Mouse (Mus musculus) heart, adult 11 months (tissue): ENCODE data around the gene Wrnip1.

Experiments used
- DNase-seq: peaks from one replicate; pipeline ENCODE4 v3.0.0; 2022

Gene Wrnip1

GRCm38 (mm10) chr13:32801693-32802221 lies at the start of gene Wrnip1:
Gene Wrnip1 (plus strand): TSS chr13:32802038.
- DNase-seq: peak; percentile 100

GRCm38 (mm10) chr13:32752066-32752657 lies 49.7 kb upstream of the Wrnip1 start:
- DNase-seq: peak; percentile 61

- DNase-seq: peak; percentile 83
Measured at GRCm38 (mm10) chr13:32759036-32759435, 42.8 kb upstream of the Wrnip1 start.

DNA sequence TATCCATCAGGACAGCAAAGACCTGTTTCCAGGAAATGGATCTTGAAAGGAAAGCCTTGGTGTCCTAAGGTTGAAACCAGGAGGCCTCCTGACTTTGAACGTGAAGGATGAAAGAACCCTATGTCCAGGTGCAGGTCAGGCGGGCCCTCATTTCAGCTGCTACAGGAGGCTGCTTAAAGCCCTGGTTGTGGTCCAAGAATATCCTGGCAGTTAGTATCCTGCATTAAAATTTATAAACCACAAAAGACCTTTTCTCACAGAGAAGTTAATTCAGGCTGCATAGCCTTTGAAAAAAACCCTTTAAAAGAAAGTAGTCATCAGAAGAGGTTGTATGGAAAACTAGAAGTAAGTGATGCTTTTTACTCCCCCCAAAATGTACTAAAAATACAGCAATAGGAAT lies 41.0 kb upstream of the Wrnip1 start:
- DNase-seq: peak; percentile 22

- peak; percentile 97 for DNase-seq
Measured at GRCm38 (mm10) chr13:32763141-32763540, 38.7 kb upstream of the Wrnip1 start.

GRCm38 (mm10) chr13:32764448-32764847 lies 37.4 kb upstream of the Wrnip1 start:
- DNase-seq: peak; percentile 99

DNA sequence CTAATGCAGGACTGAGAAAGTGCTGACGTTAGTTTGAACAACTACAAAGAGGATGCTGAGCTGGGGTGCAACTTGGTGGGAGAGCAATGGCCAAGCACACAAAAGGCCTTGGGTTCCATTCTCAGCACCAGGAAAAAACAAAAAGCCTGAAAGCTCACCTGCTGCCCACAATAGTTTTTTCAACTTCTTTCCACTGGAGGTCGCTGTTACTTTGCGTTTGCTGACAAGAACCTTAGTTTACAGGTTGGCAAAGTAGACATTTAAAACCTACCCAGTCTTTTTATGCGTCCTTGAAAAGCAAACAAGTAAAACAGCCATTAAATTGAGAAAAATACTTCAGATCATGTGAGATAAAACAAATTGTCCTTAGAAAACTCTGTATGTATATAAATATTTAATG lies 33.7 kb upstream of the Wrnip1 start:
- no peak for DNase-seq

- peak; percentile 89 for DNase-seq
Measured at GRCm38 (mm10) chr13:32769960-32770359, 31.9 kb upstream of the Wrnip1 start.

GRCm38 (mm10) chr13:32775889-32776288 lies 25.9 kb upstream of the Wrnip1 start:
- DNase-seq: peak; percentile 91

DNA sequence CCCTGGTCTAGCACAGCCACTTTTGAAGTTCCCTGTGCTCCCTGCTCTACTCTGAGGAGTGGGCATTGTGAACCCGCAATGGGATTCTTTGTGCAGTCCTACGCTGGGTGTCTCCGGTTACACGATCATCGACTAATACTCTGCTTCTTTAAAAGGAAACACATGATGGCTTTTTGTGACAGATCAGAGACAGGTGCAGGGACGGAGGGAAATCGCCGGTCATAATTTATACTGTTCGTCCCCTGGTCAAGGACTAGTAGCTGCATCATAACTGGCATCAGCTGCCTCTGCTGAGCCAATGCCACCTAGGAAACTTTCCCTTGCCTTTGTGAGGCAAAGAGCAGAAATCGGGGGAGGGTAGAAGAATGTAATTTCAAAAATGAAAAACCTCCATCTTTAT lies 25.5 kb upstream of the Wrnip1 start:
- DNase-seq: peak; percentile 95

DNA sequence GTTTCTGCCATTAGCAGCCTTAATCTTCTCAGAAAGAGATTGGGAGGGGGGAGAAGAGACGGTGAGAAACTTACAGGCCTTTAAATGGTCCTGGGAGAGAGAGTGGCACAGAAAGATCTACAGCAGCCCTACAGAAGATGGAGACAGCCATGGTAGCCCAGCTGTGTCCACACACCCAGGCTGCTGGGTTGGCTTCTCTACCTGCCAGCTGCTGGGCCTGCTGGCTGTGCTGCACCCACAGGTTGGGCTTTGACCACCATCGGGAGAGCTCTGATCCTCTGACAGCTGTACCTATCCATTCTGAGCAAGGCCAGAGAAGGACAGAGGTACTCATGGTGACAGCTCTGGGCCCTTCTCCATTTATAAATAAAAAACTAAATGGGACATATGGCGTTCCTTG lies 23.0 kb upstream of the Wrnip1 start:
- no peak for DNase-seq

- no peak for DNase-seq
Measured at GRCm38 (mm10) chr13:32783055-32783454, 18.8 kb upstream of the Wrnip1 start.

GRCm38 (mm10) chr13:32783816-32784215 lies 18.0 kb upstream of the Wrnip1 start, which contains the start of gene Mylk4:
Gene Mylk4 (minus strand): TSS chr13:32783954.
- no peak for DNase-seq

DNA sequence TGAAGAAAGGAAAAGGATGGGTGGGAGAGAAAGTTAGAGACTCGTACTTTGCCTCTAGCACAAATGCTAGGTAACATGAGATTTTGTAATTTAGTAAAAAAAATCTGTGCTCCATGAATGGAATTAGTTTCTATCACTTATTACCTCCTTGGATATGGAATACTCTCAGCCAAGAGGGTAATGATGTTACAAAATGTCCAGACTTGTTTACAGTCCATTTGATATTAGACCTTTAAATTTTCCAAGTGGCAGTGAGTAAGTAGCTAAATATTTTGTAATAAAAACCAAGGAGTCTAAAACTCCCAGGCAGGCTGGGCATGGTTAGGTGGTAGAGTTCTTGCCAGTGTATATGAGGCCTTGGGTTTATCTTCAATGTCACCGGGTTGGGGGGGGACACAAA lies 14.3 kb upstream of the Wrnip1 start:
- DNase-seq: no peak

- no peak for DNase-seq
Measured at GRCm38 (mm10) chr13:32789781-32790180, 12.1 kb upstream of the Wrnip1 start.

DNA sequence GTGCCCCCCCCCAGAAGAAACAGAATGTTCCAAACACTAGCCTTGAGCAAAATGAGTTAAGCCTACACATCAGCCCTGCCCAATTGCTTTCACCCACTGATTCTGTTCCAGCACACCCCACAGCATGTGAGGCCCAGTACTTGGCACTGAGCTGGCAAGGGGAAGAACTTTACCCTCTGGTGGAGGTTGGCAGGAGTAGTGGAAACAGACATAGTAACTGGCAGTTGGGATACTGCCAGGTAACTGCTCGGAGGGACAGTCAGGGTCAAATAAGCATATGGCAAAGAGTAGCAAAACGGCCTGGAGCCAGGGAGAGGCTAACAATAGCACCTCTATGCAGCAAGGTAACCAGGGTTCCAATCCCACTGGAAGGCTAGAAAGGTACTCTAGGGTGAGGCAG lies 7.2 kb upstream of the Wrnip1 start:
- DNase-seq: peak; percentile 98

- no peak for DNase-seq
Measured at GRCm38 (mm10) chr13:32795166-32795565, 6.7 kb upstream of the Wrnip1 start.

DNA sequence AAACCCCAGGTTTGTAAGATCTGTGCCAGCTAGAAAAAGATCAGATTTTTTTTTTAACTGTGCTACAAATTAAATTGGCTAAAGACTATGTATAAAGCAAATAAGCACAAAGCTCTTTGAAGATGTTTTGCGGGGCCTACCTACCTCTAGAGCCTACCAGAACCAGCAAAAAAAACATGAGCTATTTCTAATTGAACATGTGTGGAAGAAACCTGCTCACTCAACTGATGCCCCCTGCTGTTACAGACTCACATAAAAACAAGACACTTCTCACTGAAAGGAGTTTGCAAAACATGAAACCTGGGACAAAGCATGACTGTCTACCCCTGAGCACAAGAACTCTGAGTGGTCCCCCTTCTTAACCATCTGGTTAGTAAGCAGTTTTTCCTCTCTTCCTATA lies 4.8 kb upstream of the Wrnip1 start:
- no peak for DNase-seq

GRCm38 (mm10) chr13:32799131-32799530 lies 2.7 kb upstream of the Wrnip1 start:
- no peak for DNase-seq

GRCm38 (mm10) chr13:32800859-32801258 lies 979 bp upstream of the Wrnip1 start:
- DNase-seq: no peak

DNA sequence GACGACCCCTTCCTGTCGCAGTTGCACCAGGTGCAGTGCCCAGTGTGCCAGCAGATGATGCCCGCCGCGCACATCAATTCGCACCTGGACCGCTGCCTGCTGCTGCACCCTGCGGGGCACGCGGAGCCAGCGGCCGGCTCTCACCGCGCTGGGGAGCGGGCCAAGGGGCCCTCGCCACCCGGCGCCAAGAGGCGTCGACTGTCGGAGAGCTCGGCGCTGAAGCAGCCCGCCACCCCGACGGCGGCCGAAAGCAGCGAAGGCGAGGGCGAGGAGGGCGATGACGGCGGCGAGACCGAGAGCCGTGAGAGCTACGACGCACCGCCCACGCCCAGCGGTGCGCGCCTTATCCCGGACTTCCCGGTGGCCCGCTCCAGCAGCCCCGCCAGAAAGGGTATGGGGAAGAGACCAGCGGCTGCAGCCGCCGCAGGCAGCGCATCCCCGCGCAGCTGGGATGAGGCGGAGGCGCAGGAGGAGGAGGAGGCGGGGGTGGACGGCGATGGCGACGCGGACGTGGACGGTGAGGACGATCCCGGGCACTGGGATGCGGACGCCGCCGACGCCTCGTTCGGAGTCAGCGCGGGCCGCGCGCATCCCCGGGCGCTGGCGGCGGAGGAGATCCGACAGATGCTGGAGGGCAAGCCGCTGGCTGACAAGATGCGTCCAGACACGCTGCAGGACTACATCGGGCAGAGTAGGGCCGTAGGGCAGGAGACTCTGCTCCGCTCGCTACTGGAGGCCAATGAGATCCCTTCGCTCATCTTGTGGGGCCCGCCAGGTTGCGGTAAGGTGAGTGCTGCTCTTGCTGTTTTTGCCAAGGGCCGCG lies 632 bp downstream of the Wrnip1 start, which contains the start of gene D930007J09Rik:
TSS of gene D930007J09Rik (minus strand) at position 591 of the 823 bp plus-strand sequence.
- DNase-seq: peak; percentile 96

GRCm38 (mm10) chr13:32803701-32804345 lies 2.0 kb downstream of the Wrnip1 start:
- DNase-seq: no peak

DNA sequence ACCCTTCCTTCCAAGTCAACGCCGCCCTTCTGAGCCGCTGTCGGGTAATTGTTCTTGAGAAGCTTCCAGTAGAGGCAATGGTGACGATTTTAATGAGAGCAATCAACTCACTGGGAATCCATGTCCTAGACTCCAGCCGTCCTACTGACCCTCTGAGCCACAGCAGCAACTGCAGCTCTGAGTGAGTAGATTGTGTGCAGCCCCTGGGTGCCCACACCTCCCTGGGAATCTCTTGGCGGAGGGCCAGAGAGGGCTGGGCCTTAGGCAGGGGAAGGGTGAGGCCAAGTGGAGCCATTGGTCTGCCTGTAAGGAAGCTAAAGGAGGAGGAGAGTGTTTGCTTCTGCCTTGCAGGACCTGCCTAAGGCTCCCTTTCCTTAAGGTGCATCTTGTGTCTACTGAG lies 5.0 kb downstream of the Wrnip1 start:
- peak; percentile 90 for DNase-seq

DNA sequence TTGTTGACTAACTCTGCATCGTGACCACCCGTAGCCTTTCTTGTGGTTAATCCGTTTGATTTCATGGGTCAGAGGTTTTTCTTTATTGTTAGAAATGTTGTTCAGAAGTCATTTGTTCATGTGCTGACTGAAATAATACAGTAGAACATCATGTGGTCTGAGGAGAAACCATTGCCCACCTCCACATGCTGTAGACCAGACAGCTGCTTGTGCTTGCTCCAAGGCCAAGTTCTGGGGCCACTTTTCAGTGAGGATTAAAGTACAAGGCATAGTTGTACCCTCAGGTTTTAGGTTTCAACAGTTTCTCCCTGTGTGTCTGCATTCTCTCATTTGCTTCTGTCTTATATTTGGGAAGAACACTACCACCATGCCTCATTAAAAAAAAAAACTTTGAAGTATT lies 5.8 kb downstream of the Wrnip1 start:
- DNase-seq: no peak
